Mouse (Mus musculus) kidney, embryonic 14.5 days (tissue): ENCODE results near the gene Wdr60. TPM values are rescaled to one million over a fixed set of nuclear protein-coding genes. Genes with fewer than 3 reads are reported as not detected.

Experiments used
- ATAC-seq: fragments of 200-750 bp; cut with Nextera tagmentation; 2 replicates; pipeline ENCODE4 v1.8.0; 2017; ENCODE audit warnings: moderate number of reproducible peaks, mild to moderate bottlenecking, moderate TSS enrichment, moderate library complexity; ENCODE audit not compliant: low FRiP score, low TSS enrichment
- H3K27ac ChIP-seq: fragments of 300-500 bp; sonication (generic); 2 replicates; pipeline ENCODE4 v1.5.1; 2014; ENCODE audit warnings: low read depth, mild to moderate bottlenecking, low read length, moderate library complexity, mixed read lengths
- H3K27me3 ChIP-seq: fragments of 300-500 bp; sonication (generic); 2 replicates; pipeline ENCODE4 v1.6.1; 2014; ENCODE audit warnings: mild to moderate bottlenecking, low read length; ENCODE audit not compliant: control insufficient read depth, insufficient read depth
- H3K36me3 ChIP-seq: fragments of 300-500 bp; sonication (generic); 2 replicates; pipeline ENCODE4 v1.6.1; 2014; ENCODE audit warnings: low read length, mixed read lengths; ENCODE audit not compliant: control insufficient read depth, insufficient read depth
- H3K4me1 ChIP-seq: fragments of 300-500 bp; sonication (generic); 2 replicates; pipeline ENCODE4 v1.6.1; 2014; ENCODE audit warnings: low read length, mixed read lengths; ENCODE audit not compliant: control insufficient read depth, insufficient read depth
- H3K4me2 ChIP-seq: fragments of 300-500 bp; sonication (generic); replicated peaks from 2 replicates; pipeline ENCODE4 v1.6.1; 2014; ENCODE audit warnings: low read depth, mild to moderate bottlenecking, low read length
- H3K4me3 ChIP-seq: fragments of 300-500 bp; sonication (generic); 2 replicates; pipeline ENCODE4 v1.5.1; 2014; ENCODE audit warnings: mild to moderate bottlenecking, low read length
- H3K9ac ChIP-seq: fragments of 300-500 bp; sonication (generic); 2 replicates; pipeline ENCODE4 v1.6.1; 2014; ENCODE audit warnings: low read depth, mild to moderate bottlenecking, low read length, moderate library complexity
- H3K9me3 ChIP-seq: fragments of 300-500 bp; sonication (generic); 2 replicates; pipeline ENCODE4 v1.6.1; 2016; ENCODE audit warnings: low read length; ENCODE audit not compliant: control insufficient read depth
- WGBS: fragments of 180-500 bp; shearing (Covaris S2); extraction: QIAGEN DNeasy Blood & Tissue Kit; methylation state at CpG from one replicate; pipeline ENCODE4 v1.1.7; 2014; 5-methylcytosine and 5-hydroxymethylcytosine counted together
- polyA plus RNA-seq: library from polyadenylated mRNA; unstranded; fragments of >200 nt; fragmentation: Nextera tagmentation; extraction: Ambion mirVana; gene quantifications from 2 replicates; pipeline ENCODE4 v1.2.1, GENCODE M21; 2014

The Wdr60 gene
- polyA plus RNA-seq = 13.5 and 19.7 TPM in 2 replicates

- Histone ChIP-seq H3K9me3 (no peaks in the 10 kb centered on the region), H3K9ac (peak within 1 kb of the TSS; percentile 71), H3K27me3 (no peaks in the 10 kb centered on the region), H3K4me2 (peak within 1 kb of the TSS; percentile 55), H3K27ac (peak within 1 kb of the TSS; percentile 72; the same call in 1 of the 2 replicates), H3K36me3 (no peaks in the 10 kb centered on the region), H3K4me3 (peak within 1 kb of the TSS; percentile 62), H3K4me1 (no peaks in the 10 kb centered on the region)
- 4% methylated on average over 39 of the region's 47 CpGs for WGBS
- peak; percentile 99 for ATAC-seq
Measured at GRCm38 (mm10) chr12:116262555-116263341, at the start of gene Wdr60. Wdr60 (minus strand) TSS chr12:116263022.

GRCm38 (mm10) chr12:116308612-116309011 lies 45.8 kb upstream of the Wdr60 start:
- H3K4me2 ChIP-seq = no peak overlapping the region
- H3K27ac ChIP-seq = no peak overlapping the region
- ATAC-seq = no peak
- H3K4me3 ChIP-seq = no peak overlapping the region
- 0 out of 2 replicates have a peak, but pooled peaks cover 4% of the 10 kb centered on the region for H3K4me1 ChIP-seq
- H3K36me3 ChIP-seq = no peaks in the 10 kb centered on the region
- no peaks in the 10 kb centered on the region for H3K27me3 ChIP-seq
- WGBS = 22% methylated on average over 2 of the region's 2 CpGs
- H3K9me3 ChIP-seq = no peaks in the 10 kb centered on the region
- no peak overlapping the region for H3K9ac ChIP-seq

GRCm38 (mm10) chr12:116307870-116308269 lies 45.0 kb upstream of the Wdr60 start:
- H3K4me3 ChIP-seq = no peak overlapping the region
- 82% methylated on average over 3 of the region's 3 CpGs for WGBS
- no peaks in the 10 kb centered on the region for H3K9me3 ChIP-seq
- H3K27me3 ChIP-seq = no peaks in the 10 kb centered on the region
- 0 out of 2 replicates have a peak, but pooled peaks cover 4% of the 10 kb centered on the region for H3K4me1 ChIP-seq
- ATAC-seq = no peak
- no peak overlapping the region for H3K9ac ChIP-seq
- H3K27ac ChIP-seq = no peak overlapping the region
- H3K4me2 ChIP-seq = no peak overlapping the region
- no peaks in the 10 kb centered on the region for H3K36me3 ChIP-seq

GRCm38 (mm10) chr12:116306042-116306441 lies 43.2 kb upstream of the Wdr60 start:
- no peak overlapping the region for H3K9ac ChIP-seq
- no peaks in the 10 kb centered on the region for H3K36me3 ChIP-seq
- ATAC-seq = no peak
- H3K9me3 ChIP-seq = no peaks in the 10 kb centered on the region
- 22% methylated on average over 1 of the region's 1 CpGs for WGBS
- H3K27me3 ChIP-seq = no peaks in the 10 kb centered on the region
- 0 out of 2 replicates have a peak, but pooled peaks cover 4% of the 10 kb centered on the region for H3K4me1 ChIP-seq
- H3K4me2 ChIP-seq = no peak overlapping the region
- H3K4me3 ChIP-seq = no peak overlapping the region
- no peak overlapping the region for H3K27ac ChIP-seq

- Histone ChIP-seq H3K27ac (no peak overlapping the region), H3K36me3 (no peaks in the 10 kb centered on the region), H3K9ac (no peak overlapping the region), H3K27me3 (no peaks in the 10 kb centered on the region), H3K4me1 (no peaks in the 10 kb centered on the region), H3K9me3 (no peaks in the 10 kb centered on the region), H3K4me2 (no peak overlapping the region), H3K4me3 (no peak overlapping the region)
- no peak for ATAC-seq
Measured at GRCm38 (mm10) chr12:116302181-116302580, 39.4 kb upstream of the Wdr60 start.

GRCm38 (mm10) chr12:116299906-116300305 lies 37.1 kb upstream of the Wdr60 start:
- no peak for ATAC-seq
- H3K9me3 ChIP-seq = no peaks in the 10 kb centered on the region
- no peaks in the 10 kb centered on the region for H3K36me3 ChIP-seq
- H3K27ac ChIP-seq = no peak overlapping the region
- no peak overlapping the region for H3K9ac ChIP-seq
- H3K4me3 ChIP-seq = no peak overlapping the region
- 93% methylated on average over 2 of the region's 2 CpGs for WGBS
- no peaks in the 10 kb centered on the region for H3K4me1 ChIP-seq
- no peak overlapping the region for H3K4me2 ChIP-seq
- H3K27me3 ChIP-seq = no peaks in the 10 kb centered on the region

GRCm38 (mm10) chr12:116293599-116294292 lies 30.9 kb upstream of the Wdr60 start:
- no peak overlapping the region for H3K4me2 ChIP-seq
- 82% methylated on average over 4 of the region's 4 CpGs for WGBS
- no peaks in the 10 kb centered on the region for H3K9me3 ChIP-seq
- no peaks in the 10 kb centered on the region for H3K4me1 ChIP-seq
- H3K27me3 ChIP-seq = no peaks in the 10 kb centered on the region
- H3K9ac ChIP-seq = no peak overlapping the region
- H3K36me3 ChIP-seq = no peaks in the 10 kb centered on the region
- H3K27ac ChIP-seq = no peak overlapping the region
- H3K4me3 ChIP-seq = no peak overlapping the region
- ATAC-seq = no peak

- H3K4me2 ChIP-seq = no peak overlapping the region
- ATAC-seq = no peak
- no peaks in the 10 kb centered on the region for H3K9me3 ChIP-seq
- H3K36me3 ChIP-seq = no peaks in the 10 kb centered on the region
- H3K4me1 ChIP-seq = no peaks in the 10 kb centered on the region
- H3K4me3 ChIP-seq = no peak overlapping the region
- whole genome bisulfite sequencing = 70% methylated on average over 2 of the region's 2 CpGs
- no peak overlapping the region for H3K27ac ChIP-seq
- no peaks in the 10 kb centered on the region for H3K27me3 ChIP-seq
- H3K9ac ChIP-seq = no peak overlapping the region
Measured at GRCm38 (mm10) chr12:116293185-116293584, 30.4 kb upstream of the Wdr60 start.

- no peak overlapping the region for H3K27ac ChIP-seq
- H3K9ac ChIP-seq = no peak overlapping the region
- H3K4me3 ChIP-seq = no peak overlapping the region
- H3K4me1 ChIP-seq = no peaks in the 10 kb centered on the region
- ATAC-seq = no peak
- no peaks in the 10 kb centered on the region for H3K27me3 ChIP-seq
- no peaks in the 10 kb centered on the region for H3K36me3 ChIP-seq
- H3K4me2 ChIP-seq = no peak overlapping the region
- WGBS = 87% methylated on average over 2 of the region's 2 CpGs
- H3K9me3 ChIP-seq = no peaks in the 10 kb centered on the region
Measured at GRCm38 (mm10) chr12:116283511-116283910, 20.7 kb upstream of the Wdr60 start.
